Mouse (Mus musculus): ENCODE results near the gene Cdk15.

The Cdk15 gene

DNA sequence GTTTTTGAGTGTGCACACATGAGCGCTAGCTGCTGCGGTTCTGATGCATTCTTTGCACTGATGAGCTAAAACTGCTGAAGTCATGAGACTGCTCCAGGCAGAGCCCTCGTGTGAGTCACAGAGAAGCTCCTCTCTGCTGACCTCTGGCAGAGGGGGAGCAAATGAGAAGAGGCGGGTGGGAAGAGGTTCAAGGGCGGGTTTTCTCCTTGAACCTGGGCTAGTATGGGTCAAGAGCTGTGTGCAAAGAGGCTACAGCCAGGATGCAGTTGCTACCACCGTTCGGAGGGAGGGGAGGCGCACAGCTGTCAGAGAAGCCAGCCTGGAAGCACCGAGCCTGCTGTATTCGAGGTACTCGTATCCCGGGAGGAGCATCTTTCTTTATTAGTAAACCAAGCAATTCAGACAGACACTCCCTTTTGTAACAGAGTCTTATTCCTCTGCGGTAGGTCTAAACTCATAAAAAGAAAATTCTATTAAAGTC is at the start of gene Cdk15:
TSS of gene Cdk15 (plus strand) at position 156 of the 481 bp plus-strand sequence.
- DNase-seq (ENCODE audit: extremely low read depth, insufficient read length, low spot score) = peak; percentile 47

DNA sequence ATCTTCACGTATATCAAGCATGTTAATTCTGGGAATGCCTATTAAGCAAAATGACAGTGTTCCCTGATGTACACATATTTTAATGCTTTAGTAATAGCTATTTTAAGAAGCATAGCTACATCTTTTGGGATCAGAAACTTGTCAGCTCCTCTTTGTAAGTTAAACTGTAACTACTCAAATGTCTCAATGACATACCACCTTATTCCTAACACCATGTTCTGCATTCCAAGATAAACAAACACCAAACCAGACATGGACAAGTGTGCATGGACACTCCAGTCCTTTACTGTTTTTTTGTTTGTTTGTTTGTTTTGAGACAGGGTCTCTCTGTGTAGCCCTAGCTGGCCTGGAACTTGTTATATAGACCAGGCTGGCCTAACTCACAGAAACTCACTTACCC is 48.4 kb upstream of the Cdk15 start:
- no peak for DNase-seq (ENCODE audit: extremely low read depth, insufficient read length, low spot score)

DNA sequence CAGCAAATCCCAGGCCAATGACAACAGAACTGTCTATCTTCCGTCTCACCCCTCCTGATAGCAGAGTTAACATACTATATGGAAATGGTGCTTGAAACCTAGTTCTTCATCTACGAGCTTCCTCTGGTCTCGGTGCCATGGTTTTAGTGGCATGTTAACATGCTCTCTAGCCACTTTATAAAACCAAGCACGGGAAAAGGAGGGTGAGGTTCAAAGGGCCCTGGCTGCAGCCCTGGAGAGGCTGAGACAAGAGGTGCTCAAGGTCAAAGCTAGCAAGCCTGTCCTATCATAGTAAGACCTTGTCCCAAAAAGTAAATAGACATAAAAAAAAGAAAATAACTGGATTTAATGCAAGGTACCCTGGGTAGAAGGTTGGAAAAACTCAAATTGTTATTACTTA is 45.1 kb upstream of the Cdk15 start:
- no peak for DNase-seq (ENCODE audit: extremely low read depth, insufficient read length, low spot score)

DNA sequence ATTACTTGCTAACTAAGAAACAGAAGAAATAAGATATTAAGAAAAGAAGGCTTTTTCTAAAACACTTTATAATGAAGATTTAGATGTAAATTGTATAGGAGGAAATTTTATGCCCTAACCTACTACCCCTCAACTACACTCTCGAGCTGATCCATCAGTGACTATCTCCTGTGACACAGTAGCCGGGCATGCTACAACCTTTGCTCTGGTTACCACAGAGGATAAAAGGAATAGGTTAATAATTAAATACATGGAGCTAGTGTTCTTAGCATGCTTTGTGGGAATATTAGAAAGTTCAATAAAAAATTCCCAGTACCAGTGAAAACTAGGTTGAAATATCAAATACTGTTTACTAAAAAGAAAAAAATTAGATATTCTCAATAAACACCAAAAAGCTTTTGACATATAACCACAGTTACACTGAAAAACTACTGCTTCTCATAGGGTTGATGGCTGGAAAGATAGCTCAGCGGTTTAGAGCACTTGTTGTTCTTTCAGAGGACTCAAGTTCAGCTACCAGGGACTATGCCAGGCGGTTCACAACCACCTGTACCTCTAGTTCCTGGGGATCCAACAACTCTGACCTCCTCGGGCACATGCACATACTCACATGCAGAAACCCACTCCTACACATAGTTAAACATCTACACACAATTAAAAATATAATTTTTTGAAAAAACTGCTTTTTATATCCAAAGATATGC is 44.5 kb upstream of the Cdk15 start:
- no peak for DNase-seq (ENCODE audit: extremely low read depth, insufficient read length, low spot score)

DNA sequence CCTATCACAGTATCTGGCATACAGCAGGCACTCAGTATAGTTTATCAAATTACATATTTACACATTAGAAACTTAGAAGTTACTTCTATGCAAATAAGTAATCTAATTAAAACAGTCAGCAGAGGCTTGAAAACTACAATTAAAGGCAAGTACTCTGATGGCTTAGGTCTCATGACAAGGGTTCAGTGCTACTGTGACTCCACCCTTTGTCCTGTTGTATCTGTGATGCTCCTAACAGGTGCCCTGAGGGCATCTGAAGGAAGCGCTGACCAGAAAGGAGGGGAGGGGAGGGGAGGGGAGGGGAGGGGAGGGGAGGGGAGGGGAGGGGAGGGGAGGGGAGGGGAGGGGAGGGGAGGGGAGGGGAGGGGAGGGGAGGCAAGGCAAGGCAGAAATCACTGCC is 43.8 kb upstream of the Cdk15 start:
- DNase-seq (ENCODE audit: extremely low read depth, insufficient read length, low spot score) = no peak

DNA sequence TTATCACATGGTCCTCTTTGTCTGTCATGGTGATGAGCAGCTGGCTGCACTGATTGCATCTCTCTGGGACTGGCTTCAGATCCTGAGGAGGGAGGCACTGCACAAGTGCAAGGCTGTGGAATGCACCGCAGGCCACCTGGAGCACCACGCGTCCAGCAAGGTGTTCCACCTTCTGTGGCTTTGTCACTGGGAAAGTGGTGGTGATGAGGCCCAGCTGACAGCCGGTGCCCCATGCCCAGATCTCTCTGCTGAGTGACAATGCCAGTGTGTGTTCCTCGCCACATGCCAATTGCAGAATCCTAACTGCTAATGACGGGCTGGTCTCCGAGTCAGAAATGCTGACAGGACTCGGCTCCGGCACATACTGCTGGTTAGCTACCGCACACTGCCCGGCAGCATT is 41.3 kb upstream of the Cdk15 start:
- DNase-seq (ENCODE audit: extremely low read depth, insufficient read length, low spot score) = no peak

DNA sequence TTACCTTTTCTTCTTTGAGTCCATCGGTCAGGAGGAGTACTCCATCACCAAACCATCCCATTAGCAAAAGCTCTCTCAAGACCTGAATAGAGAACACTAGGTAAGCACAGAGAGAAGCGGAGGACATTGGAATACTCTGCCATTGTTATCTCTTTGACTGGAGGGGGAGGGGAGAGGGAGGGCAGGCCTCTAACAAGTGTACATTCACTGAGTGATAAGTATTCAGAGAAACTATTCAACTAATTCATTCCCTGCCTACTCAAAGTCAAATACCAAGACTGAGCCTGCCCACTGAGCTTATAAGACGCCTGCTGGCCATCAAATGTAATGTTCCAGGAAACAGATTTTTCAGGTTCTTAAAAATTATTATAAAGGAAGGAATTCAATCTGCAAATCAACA is 36.3 kb upstream of the Cdk15 start:
- DNase-seq (ENCODE audit: extremely low read depth, insufficient read length, low spot score) = no peak

DNA sequence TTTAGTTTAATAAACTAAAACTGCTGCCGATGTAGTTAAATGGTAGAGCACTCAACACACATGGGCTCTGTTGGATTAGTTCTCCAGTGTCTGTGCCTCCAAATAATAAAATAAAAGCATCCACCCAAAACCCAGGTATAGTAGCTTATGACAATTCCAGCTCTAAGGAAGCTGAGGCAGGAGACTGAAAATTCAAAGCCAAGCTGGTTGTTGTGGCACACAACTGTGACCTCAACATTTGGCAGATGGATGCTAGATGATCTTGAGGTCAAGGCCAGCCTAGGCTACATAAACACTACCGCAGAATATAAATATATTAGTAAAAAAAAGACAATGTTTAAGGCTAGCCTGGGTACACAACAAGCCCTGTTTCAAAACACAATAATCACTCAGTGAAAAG is 35.1 kb upstream of the Cdk15 start:
- no peak for DNase-seq (ENCODE audit: extremely low read depth, insufficient read length, low spot score)

DNA sequence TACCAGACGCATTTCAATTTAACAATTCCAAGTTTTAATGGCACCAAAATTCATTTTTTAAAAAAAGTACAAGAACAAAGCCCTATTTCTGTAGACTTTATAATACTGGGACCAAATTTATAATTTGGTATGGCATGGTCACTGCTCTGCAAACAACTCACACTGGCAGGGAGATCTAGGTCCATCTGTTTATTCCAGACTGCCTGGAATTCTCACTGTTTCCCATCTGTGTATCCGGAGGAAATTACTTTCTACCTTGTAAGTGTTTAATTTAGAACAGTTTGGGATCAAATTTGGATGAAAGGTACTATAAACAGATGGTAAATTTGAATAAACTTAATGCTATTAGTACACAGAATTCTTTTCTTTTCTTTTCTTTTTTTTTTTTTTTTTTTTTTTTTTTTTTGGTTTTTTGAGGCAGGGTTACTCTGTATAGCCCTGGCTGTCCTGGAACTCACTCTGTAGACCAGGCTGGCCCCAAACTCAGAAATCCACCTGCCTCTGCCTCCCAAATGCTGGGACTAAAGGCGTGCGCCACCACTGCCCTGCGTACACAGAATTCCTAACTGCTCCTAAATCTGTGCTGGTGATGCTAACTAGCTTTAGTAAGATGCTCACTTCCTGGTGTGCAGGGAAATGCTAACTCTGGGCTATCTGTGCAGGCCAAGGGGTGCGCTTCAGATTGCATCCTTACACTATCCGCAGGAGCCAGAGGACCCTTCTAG is 34.4 kb upstream of the Cdk15 start:
- DNase-seq (ENCODE audit: extremely low read depth, insufficient read length, low spot score) = no peak

DNA sequence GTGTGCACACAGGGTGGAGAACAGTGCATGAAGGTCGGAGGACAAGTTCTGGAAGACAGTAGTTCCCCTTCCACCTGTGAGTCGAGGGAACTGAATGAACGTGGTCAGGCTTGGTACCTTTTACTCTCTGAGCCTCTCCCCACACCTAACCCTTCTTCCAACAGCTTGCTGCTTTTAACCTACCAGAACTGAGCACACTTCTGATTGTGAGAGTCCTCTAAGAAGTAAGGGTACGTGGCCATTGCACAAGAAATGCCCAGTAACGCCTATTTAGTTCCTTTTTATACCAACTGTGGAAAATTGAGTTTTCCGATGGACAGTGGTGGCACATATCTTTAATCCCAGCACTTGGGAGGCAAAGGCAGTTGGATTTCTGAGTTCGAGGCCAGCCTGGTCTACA is 28.2 kb upstream of the Cdk15 start:
- DNase-seq (ENCODE audit: extremely low read depth, insufficient read length, low spot score) = no peak

DNA sequence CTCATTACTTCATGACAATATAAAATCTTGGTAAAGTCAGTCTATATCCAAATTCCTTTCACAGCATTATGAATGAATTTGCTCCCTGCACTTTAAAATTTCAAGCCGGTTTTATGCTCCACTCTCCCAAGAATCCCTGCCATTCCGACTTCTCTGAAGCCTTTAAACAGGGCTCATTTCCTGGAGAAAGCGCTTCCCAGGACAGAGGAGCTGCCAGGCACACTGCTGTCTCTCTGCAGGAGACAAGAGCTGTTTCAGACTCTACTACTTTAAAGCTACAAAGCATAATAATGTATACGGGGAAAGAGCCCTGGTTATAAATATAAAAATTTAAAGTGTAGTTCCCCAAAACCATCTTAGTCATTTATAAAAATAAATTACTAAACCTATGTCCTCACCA is 27.5 kb upstream of the Cdk15 start:
- DNase-seq (ENCODE audit: extremely low read depth, insufficient read length, low spot score) = no peak

DNA sequence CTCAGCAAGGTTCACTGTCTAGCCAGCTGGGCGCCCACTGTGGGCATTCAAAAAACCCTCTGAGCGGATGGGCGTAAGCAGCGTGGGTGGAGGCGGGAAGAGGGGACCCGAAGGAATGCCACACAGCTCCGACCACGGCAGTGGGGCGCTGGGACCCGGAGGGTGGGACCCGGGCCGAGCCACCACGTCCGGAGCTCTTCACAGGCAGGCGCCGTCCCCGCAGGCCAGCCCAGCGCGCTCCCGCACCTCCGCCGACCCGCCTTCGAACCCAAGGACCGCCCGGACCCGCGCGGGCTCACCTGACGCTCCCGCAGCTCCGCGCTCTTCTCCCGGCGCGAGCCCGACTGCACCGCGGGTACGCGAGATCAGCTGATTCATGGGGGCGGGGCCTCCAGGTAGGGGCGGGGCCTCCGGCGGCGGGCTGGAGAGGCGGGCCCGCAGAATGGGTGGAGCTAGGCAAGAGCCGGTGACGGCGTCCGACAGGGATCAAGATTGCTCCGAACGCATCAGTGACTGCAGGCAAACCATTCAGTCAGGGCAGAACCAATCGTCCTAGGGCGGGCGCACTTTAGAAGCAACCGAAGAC is 19.8 kb upstream of the Cdk15 start, which contains the start of gene Als2:
TSS of gene Als2 (minus strand) at position 376 of the 586 bp plus-strand sequence.
- DNase-seq (ENCODE audit: extremely low read depth, insufficient read length, low spot score) = peak; percentile 96

DNA sequence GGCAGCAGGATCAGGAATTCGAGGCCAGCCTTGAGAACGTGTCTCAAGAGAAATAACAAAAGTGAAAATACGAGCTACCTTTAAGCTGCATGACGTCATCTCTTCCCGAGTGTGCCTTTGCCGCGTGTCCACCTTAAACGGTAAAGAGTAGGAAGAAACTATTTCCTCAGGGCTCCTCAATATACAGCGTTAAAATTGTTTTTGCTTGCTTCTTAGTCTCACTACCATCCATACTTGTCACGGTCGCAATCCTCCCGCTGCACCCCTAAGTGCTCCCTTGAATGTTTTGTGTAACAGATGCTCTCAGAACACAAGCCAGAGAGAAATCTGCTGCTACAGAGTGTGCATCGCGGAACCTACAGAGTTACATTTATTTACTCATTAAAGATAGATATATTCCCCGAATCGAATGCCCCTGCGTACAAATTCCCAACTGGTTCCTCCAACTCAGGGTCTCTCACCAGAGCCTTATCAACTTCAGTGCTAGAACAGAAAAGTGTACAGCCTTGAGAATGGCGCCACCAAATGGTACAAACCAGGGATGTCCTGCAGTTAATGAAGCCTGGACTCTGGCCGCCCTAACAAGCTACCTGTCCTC is 19.0 kb upstream of the Cdk15 start:
- peak; percentile 39 for DNase-seq (ENCODE audit: extremely low read depth, insufficient read length, low spot score)

DNA sequence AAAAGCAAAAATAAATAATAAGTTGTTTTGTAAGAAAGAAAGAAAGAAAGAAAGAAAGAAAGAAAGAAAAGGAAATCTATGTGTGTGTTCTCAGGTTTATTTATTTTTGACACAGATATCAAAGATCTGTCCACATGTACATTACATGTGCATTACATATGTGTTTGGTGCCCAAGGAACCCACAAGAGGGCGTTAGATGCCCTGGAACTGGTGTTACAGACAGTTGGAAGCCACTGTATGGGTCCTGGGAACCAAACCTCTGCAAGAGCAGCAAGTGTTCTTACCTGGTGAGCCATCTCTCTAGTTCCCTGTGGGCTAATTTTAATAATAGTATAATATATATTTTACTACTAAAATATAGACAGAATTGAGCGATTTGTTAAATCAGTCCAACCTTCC is 12.9 kb upstream of the Cdk15 start:
- no peak for DNase-seq (ENCODE audit: extremely low read depth, insufficient read length, low spot score)

DNA sequence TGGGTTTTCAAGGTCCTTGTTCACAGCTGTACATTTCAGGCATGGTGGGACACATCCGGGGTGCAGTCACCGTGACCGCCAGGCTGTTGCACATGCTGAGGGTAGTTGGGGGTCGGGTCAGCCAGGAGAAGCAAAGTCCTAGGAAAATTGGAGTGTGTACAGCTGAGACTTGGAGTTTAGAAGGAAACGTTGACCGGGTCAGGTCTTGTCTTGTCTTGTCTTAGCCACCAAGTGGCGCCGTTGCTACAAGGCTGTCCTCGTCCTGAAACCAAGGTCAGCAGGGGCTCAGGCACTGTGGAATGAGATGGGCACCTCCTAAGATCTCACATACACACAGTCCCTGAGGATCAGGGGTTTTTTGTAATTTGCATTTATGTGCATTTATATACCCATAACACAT is 9.1 kb upstream of the Cdk15 start:
- peak; percentile 6 for DNase-seq (ENCODE audit: extremely low read depth, insufficient read length, low spot score)

DNA sequence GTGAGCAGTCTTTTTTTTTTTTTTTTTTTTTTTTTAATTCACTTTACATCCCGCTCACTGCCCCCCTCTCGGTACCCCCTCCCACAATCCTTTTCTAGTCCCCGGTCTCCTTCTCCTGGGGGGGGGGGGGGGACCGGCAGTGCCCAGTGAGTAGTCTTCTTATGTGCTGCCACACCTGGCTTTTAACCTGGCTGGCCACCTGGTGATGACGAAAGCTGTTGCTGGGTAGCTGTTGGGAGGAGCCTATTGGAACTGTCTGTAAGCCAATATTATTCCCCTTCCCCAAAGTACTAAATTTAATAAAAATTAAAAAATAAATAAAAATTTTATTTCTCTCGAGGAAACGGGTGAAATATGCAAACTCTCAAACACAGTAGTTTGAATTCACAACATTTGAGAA is 3.9 kb upstream of the Cdk15 start:
- no peak for DNase-seq (ENCODE audit: extremely low read depth, insufficient read length, low spot score)

DNA sequence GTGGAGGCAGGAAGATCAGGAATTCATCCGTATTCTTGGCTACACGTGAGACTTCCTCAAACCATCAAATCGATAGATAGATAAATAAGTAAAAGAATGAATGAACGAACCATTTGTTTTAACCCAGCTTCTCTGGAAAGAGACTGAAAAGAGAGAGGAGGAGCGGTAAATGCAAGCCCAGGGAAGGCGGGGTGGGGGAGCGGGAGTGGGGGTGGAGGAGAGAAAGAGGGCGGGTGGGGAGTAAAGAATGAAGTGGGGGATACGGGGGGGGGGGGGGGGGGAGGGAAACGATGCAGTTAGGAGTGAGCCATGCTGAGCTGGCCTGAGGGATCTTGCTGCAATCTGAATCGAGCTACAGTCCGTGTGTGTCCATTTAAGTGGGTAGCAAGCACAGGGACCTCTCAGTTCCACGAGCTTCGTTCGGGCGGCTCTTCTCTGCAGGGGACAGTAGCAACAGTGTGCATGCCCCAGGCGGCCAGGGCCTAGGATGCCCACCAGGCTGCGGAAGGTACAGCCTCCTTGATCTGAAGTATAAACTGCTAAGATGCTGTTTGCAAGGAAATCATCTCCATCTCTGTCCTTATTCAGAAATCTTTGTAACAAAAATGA is 3.3 kb upstream of the Cdk15 start:
- DNase-seq (ENCODE audit: extremely low read depth, insufficient read length, low spot score) = no peak

DNA sequence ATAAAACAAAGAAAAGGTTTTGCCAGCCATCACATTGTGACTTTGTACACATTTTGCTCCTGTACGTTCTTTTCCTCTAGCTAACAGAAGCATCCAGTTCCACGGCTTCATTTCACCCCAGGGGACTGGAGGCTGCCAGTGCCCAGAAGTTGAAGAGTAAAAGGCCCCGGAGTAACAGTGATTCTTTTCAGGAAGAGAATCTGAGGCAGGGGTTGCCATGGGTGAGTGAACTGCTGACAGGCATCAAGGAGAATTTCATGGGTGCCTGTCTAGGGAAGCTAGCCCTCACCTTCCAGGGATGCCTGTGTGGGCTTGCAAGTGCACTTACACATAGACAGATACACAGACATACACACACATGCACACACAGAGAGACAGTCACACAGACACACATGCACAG is 1.0 kb downstream of the Cdk15 start:
- DNase-seq (ENCODE audit: extremely low read depth, insufficient read length, low spot score) = no peak

DNA sequence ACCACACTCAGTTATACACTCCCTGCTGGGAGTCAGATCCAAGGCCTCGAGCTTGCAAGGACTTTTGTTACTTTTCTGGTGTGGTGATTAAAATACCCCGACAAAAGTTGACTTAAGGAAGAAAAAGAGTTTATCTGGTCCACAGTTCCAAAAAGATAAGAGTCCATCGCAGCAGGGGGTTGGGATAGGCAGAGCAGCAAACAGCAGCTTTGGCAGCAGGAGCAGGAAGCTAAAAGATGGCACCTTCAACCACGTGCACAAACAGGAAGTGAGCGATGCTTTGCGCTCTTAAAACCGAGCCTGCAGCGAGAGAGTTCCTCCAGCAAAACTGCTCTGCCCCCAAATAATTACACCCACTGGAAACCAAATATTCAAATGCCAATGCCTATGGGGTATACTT is 12.2 kb downstream of the Cdk15 start:
- DNase-seq (ENCODE audit: extremely low read depth, insufficient read length, low spot score) = no peak

DNA sequence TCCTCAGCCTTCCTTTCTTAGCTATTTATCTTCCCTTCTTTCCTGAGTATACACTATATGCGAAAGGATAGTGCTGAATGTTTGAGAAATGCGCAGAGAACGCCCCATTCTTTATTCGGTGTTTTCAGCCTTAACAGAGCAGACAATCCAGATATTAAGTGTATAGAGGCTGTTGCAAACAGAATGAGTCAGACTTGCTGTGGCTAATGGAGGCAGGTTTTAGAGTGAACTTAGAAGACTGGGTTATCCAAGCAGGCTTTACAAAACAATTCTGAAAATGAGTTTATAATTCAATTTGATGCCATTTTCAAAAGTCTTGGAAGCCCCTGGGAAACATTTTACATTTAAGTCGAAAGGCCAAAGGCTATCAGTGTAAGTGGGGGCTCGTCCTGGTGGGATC is 12.8 kb downstream of the Cdk15 start:
- DNase-seq (ENCODE audit: extremely low read depth, insufficient read length, low spot score) = no peak

Measured in 3134 (cell line).